Mouse (Mus musculus): ENCODE results near the gene Stk10. TPM values are rescaled to one million over a fixed set of nuclear protein-coding genes. Genes with fewer than 3 reads are reported as not detected.

Stk10 gene
- polyA plus RNA-seq, 1 experiment from 2014 or later = 2.3 TPM

DNA sequence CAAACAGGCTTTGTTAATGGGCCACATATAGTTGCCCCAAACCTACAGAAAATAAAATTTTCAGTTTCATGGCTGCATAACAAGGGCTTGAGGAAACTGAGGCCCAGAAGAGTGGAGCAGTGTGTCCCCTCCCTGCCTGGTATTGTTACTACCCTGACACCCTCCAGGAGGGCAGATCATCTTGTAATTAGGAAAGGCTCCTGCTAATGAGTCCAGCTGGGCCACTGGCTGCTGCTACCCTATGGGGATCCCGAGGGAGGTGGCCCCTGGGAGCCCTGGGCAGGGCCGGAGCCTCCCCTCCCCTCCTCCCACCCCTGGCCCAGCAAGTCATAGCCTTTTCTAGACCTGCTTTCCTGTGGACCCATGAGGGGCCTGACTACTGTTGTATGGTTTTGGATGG, 47.9 kb downstream of the Stk10 start:
- H3K9me3 ChIP-seq (replicated peaks) = no peaks in the 10 kb centered on the region
- no peak overlapping the region for H3K27ac ChIP-seq (replicated peaks)
- no peaks in the 10 kb centered on the region for H3K27me3 ChIP-seq (replicated peaks)
- no peak overlapping the region for H3K4me3 ChIP-seq (replicated peaks)
- no peak overlapping the region for H3K9ac ChIP-seq (replicated peaks)
- H3K36me3 ChIP-seq = no peaks in the 10 kb centered on the region
- H3K4me2 ChIP-seq = no peak overlapping the region
- 23% methylated on average over 2 of the region's 2 CpGs for WGBS
- H3K4me1 ChIP-seq = peaks cover 10% of the 10 kb centered on the region; the same call in 1 of the 2 replicates
- ATAC-seq (ENCODE audit: low FRiP score) = no peak

DNA sequence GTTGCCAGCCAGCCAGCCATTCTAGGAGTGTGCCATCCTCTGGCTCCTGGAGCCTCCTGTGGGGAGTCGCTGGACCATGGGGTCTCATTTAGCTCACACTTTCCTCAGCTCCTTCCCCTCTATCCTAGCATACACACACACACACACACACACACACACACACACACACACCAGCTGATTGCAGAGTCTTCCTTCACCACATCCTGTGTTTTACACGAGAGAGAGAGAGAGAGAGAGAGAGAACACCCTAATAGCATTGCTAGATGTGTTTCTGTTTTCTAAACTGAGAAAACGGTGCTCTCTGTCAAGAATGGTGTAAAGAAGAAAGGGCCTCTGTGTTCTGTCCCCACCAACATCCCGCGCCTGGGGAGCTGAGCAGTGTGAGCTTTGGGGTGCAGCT, 49.7 kb downstream of the Stk10 start:
- no peak overlapping the region for H3K27ac ChIP-seq (replicated peaks)
- WGBS = 64% methylated on average over 5 of the region's 5 CpGs
- H3K4me2 ChIP-seq = no peak overlapping the region
- no peaks in the 10 kb centered on the region for H3K9me3 ChIP-seq (replicated peaks)
- H3K4me1 ChIP-seq = 0 out of 2 replicates have a peak, but pooled peaks cover 4% of the 10 kb centered on the region
- H3K4me3 ChIP-seq (replicated peaks) = no peak overlapping the region
- H3K36me3 ChIP-seq = no peaks in the 10 kb centered on the region
- no peaks in the 10 kb centered on the region for H3K27me3 ChIP-seq (replicated peaks)
- no peak overlapping the region for H3K9ac ChIP-seq (replicated peaks)
- ATAC-seq (ENCODE audit: low FRiP score) = no peak

GRCm38 (mm10) chr11:32585996-32586395, 52.9 kb downstream of the Stk10 start:
- Histone ChIP-seq H3K4me1 (peaks cover 8% of the 10 kb centered on the region), H3K27ac (replicated peaks) (no peak overlapping the region), H3K4me2 (no peak overlapping the region), H3K9ac (replicated peaks) (no peak overlapping the region), H3K36me3 (no peaks in the 10 kb centered on the region), H3K9me3 (replicated peaks) (no peaks in the 10 kb centered on the region), H3K4me3 (replicated peaks) (no peak overlapping the region), H3K27me3 (replicated peaks) (no peaks in the 10 kb centered on the region)
- 74% methylated on average over 6 of the region's 6 CpGs for WGBS
- no peak for ATAC-seq (ENCODE audit: low FRiP score)

- H3K9ac ChIP-seq (replicated peaks) = 0 out of 2 replicates have a peak overlapping the region, but pooled peaks have one; percentile 32
- peak overlapping the region; percentile 18; the same call in 1 of the 2 replicates for H3K27ac ChIP-seq (replicated peaks)
- WGBS = 81% methylated on average over 17 of the region's 17 CpGs
- no peaks in the 10 kb centered on the region for H3K27me3 ChIP-seq (replicated peaks)
- H3K36me3 ChIP-seq = no peaks in the 10 kb centered on the region
- H3K4me2 ChIP-seq = no peak overlapping the region
- no peak overlapping the region for H3K4me3 ChIP-seq (replicated peaks)
- ATAC-seq (ENCODE audit: low FRiP score) = no peak
- H3K9me3 ChIP-seq (replicated peaks) = no peaks in the 10 kb centered on the region
- H3K4me1 ChIP-seq = peaks cover 16% of the 10 kb centered on the region
Measured at GRCm38 (mm10) chr11:32587191-32588089, 54.3 kb downstream of the Stk10 start.

DNA sequence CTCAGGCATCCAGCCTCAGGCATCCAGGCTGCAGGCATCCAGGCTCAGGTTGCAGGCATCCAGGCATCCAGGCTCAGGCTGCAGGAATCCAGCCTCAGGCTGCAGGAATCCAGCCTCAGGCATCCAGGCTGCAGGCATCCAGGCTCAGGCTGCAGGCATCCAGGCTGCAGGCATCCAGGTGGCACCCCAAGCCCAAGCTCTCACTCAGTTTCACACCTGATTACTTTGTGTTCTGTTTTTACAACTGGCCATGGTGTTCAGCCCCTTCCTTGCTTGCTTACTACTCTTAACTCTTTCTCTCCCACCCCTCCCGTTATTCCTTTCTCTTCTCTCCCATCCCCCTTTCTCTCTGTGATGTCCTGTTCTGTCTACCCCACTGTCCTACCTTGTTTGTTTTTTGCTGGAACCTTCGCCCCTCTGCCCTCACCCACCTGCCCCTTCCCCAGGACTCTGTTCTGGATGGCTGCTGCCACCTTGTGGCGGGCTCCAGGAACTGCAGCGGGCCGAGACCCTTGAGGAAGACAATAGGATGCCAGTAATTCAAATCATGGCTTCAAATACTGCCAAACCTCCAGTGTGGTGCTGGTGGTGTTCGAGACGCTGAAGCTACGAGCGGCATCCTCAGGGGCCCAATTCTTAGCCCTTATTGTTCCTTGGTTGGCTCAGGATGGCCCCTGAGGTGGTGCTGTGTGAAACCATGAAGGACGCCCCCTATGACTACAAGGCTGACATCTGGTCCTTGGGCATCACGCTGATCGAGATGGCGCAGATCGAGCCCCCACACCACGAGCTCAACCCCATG, 55.2 kb downstream of the Stk10 start:
- Histone ChIP-seq H3K9ac (replicated peaks) (peak overlapping the region; percentile 32; the same call in 1 of the 2 replicates), H3K36me3 (no peaks in the 10 kb centered on the region), H3K9me3 (replicated peaks) (no peaks in the 10 kb centered on the region), H3K27me3 (replicated peaks) (no peaks in the 10 kb centered on the region), H3K4me3 (replicated peaks) (no peak overlapping the region), H3K4me1 (peaks cover 16% of the 10 kb centered on the region), H3K27ac (replicated peaks) (peak overlapping the region; percentile 18; the same call in 1 of the 2 replicates), H3K4me2 (peak overlapping the region; percentile 22)
- 27% methylated on average over 15 of the region's 15 CpGs for WGBS
- peak; percentile 47 for ATAC-seq (ENCODE audit: low FRiP score)

DNA sequence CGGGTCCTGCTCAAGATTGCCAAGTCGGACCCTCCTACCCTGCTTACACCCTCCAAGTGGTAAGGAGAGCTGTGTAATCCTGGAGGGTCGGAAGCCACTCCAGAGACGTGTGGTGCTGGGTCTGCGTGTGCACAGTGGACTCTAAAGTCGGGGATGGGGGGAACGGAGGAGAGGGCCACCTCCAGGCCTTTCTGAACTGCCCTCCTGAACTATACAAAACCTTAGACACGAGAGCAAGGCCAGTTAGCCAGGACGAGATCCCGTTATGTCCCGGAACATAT, 55.7 kb downstream of the Stk10 start:
- Histone ChIP-seq H3K27ac (replicated peaks) (no peak overlapping the region), H3K36me3 (no peaks in the 10 kb centered on the region), H3K9me3 (replicated peaks) (no peaks in the 10 kb centered on the region), H3K4me1 (peaks cover 16% of the 10 kb centered on the region), H3K4me2 (no peak overlapping the region), H3K27me3 (replicated peaks) (no peaks in the 10 kb centered on the region), H3K9ac (replicated peaks) (peak overlapping the region; percentile 23; the same call in 1 of the 2 replicates), H3K4me3 (replicated peaks) (no peak overlapping the region)
- 81% methylated on average over 11 of the region's 11 CpGs for WGBS
- no peak; the same call in 1 of the 2 replicates for ATAC-seq (ENCODE audit: low FRiP score)

GRCm38 (mm10) chr11:32589201-32589600, 56.1 kb downstream of the Stk10 start:
- H3K9ac ChIP-seq (replicated peaks) = no peak overlapping the region

DNA sequence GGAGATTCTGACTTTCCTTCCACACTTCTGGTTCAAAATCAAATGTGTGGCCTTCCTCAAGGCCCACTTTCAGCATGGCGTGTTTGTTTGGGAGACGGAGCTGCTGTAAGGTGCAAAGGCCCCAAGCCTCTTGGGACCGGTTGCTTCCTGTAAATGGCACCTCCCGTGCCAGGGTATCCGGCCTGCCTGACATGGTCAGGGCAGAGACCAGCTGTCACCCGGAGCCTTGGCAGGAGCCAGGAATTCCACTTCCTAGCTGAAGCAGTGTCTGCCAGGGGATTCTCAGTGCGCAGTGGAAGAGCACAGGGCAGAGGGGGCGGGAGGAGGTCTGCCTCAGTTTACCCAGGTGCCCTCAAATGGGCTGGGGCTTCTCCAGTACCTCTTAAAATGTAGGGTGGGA, 56.7 kb downstream of the Stk10 start:
- no peak overlapping the region for H3K9ac ChIP-seq (replicated peaks)
- no peaks in the 10 kb centered on the region for H3K9me3 ChIP-seq (replicated peaks)
- WGBS = 94% methylated on average over 8 of the region's 8 CpGs
- no peaks in the 10 kb centered on the region for H3K27me3 ChIP-seq (replicated peaks)
- H3K27ac ChIP-seq (replicated peaks) = no peak overlapping the region
- no peak overlapping the region for H3K4me2 ChIP-seq
- no peak overlapping the region for H3K4me3 ChIP-seq (replicated peaks)
- no peak for ATAC-seq (ENCODE audit: low FRiP score)
- H3K4me1 ChIP-seq = peaks cover 16% of the 10 kb centered on the region
- no peaks in the 10 kb centered on the region for H3K36me3 ChIP-seq

More at GRCm38 (mm10) chr11:32589201-32589600, 56.1 kb downstream of the Stk10 start:
- Histone ChIP-seq H3K36me3 (no peaks in the 10 kb centered on the region), H3K27me3 (replicated peaks) (no peaks in the 10 kb centered on the region), H3K4me3 (replicated peaks) (no peak overlapping the region), H3K4me1 (peaks cover 16% of the 10 kb centered on the region), H3K4me2 (no peak overlapping the region), H3K27ac (replicated peaks) (no peak overlapping the region), H3K9me3 (replicated peaks) (no peaks in the 10 kb centered on the region)
- ATAC-seq (ENCODE audit: low FRiP score) = no peak
- 93% methylated on average over 12 of the region's 12 CpGs for WGBS

- Histone ChIP-seq H3K9me3 (replicated peaks) (no peaks in the 10 kb centered on the region), H3K9ac (replicated peaks) (no peak overlapping the region), H3K4me3 (replicated peaks) (no peak overlapping the region), H3K36me3 (no peaks in the 10 kb centered on the region), H3K27ac (replicated peaks) (no peak overlapping the region), H3K4me2 (no peak overlapping the region), H3K4me1 (peaks cover 16% of the 10 kb centered on the region), H3K27me3 (replicated peaks) (no peaks in the 10 kb centered on the region)
- WGBS = 93% methylated on average over 6 of the region's 6 CpGs
- ATAC-seq (ENCODE audit: low FRiP score) = no peak
Measured at GRCm38 (mm10) chr11:32590205-32590604, 57.1 kb downstream of the Stk10 start.

GRCm38 (mm10) chr11:32591921-32592850, 59.1 kb downstream of the Stk10 start:
- Histone ChIP-seq H3K4me3 (replicated peaks) (no peak overlapping the region), H3K4me1 (peaks cover 16% of the 10 kb centered on the region), H3K9ac (replicated peaks) (no peak overlapping the region), H3K9me3 (replicated peaks) (no peaks in the 10 kb centered on the region), H3K27ac (replicated peaks) (no peak overlapping the region; the same call in 1 of the 2 replicates), H3K27me3 (replicated peaks) (no peaks in the 10 kb centered on the region), H3K36me3 (no peaks in the 10 kb centered on the region), H3K4me2 (no peak overlapping the region)
- WGBS = 69% methylated on average over 12 of the region's 12 CpGs
- no peak for ATAC-seq (ENCODE audit: low FRiP score)

- H3K4me1 ChIP-seq = peaks cover 13% of the 10 kb centered on the region
- H3K27ac ChIP-seq (replicated peaks) = no peak overlapping the region
- no peak for ATAC-seq (ENCODE audit: low FRiP score)
- no peaks in the 10 kb centered on the region for H3K9me3 ChIP-seq (replicated peaks)
- H3K36me3 ChIP-seq = no peaks in the 10 kb centered on the region
- H3K9ac ChIP-seq (replicated peaks) = no peak overlapping the region
- no peak overlapping the region for H3K4me3 ChIP-seq (replicated peaks)
- H3K27me3 ChIP-seq (replicated peaks) = no peaks in the 10 kb centered on the region
- 87% methylated on average over 7 of the region's 7 CpGs for WGBS
- H3K4me2 ChIP-seq = no peak overlapping the region
Measured at GRCm38 (mm10) chr11:32593081-32593480, 60.0 kb downstream of the Stk10 start.

All from neural tube, embryonic 15.5 days (tissue).